Mouse (Mus musculus): ENCODE measurements around the gene Gm10300. TPM values are rescaled to one million over a fixed set of nuclear protein-coding genes. Genes with fewer than 3 reads are reported as not detected.

Gm10300 gene
- polyA plus RNA-seq (2017; shearing (Covaris generic)): not detected

GRCm38 (mm10) chr4:132074077-132074932 lies at the start of gene Gm10300:
Gene Gm10300, plus strand, starts transcription at chr4:132074697.

GRCm38 (mm10) chr4:132074933-132075769 lies 654 bp downstream of the Gm10300 start, which contains the start of gene Epb41:
Gene Epb41, minus strand, starts transcription at chr4:132075321.

Other genes with a start within 250 kb of the Gm10300 start
- 0.33 TPM for gene Ptpru, start 236.4 kb upstream of the Gm10300 start, polyA plus RNA-seq (2017; shearing (Covaris generic))
- 17.0 TPM for gene Mecr, start 231.2 kb upstream of the Gm10300 start, polyA plus RNA-seq (2017; shearing (Covaris generic))
- gene Srsf4, start 201.1 kb upstream of the Gm10300 start, polyA plus RNA-seq (2017; shearing (Covaris generic)): 139 TPM
- not detected for gene Tmem200b, start 152.9 kb upstream of the Gm10300 start, polyA plus RNA-seq (2017; shearing (Covaris generic))
- 193 TPM for gene Epb41, start 624 bp downstream of the Gm10300 start, polyA plus RNA-seq (2017; shearing (Covaris generic))
- gene Oprd1, start 69.8 kb downstream of the Gm10300 start, polyA plus RNA-seq (2017; shearing (Covaris generic)): not detected
- gene Ythdf2, start 137.6 kb downstream of the Gm10300 start, polyA plus RNA-seq (2017; shearing (Covaris generic)): 94.5 TPM
- gene Gmeb1, start 186.9 kb downstream of the Gm10300 start, polyA plus RNA-seq (2017; shearing (Covaris generic)): 4.7 TPM
- 39.1 TPM for gene Taf12, start 199.7 kb downstream of the Gm10300 start, polyA plus RNA-seq (2017; shearing (Covaris generic))
- gene Rab42, start 228.7 kb downstream of the Gm10300 start, polyA plus RNA-seq (2017; shearing (Covaris generic)): not detected